Mouse (Mus musculus): ENCODE measurements around the gene Asxl1. TPM values are rescaled to one million over a fixed set of nuclear protein-coding genes. Genes with fewer than 3 reads are reported as not detected.

Gene Asxl1
- polyA plus RNA-seq, 1 experiment from 2014 or later = 26.0 TPM

DNA sequence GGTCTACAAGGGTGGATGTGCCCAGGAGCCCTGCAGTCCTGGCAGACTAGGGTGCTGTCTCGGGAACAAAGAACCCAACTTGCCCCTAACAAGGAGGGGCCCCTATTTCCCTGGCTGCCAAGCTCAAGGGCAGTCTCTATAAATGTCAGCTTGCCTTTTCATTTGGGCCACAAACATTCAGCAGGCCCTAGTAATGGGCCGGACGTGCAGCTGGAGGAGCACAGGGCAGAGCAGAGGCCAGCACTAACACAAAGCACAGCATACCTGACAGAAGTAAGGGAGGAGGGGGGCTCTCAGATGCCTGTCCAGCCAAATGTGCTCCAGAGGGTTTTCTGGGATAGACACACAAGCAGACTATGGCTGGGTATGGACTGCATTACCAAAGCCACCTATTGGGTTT, 88.2 kb downstream of the Asxl1 start:
- H3K27me3 ChIP-seq (ENCODE audit: insufficient read depth, low read length) = no peaks in the 10 kb centered on the region
- no peak overlapping the region for H3K9ac ChIP-seq
- WGBS = 33% methylated on average over 3 of the region's 3 CpGs
- no peak overlapping the region for H3K4me2 ChIP-seq
- ATAC-seq (ENCODE audit: insufficient read depth) = no peak
- no peak for TF ChIP-seq CTCF (IDR thresholded peaks at IDR 0.05; ENCODE audit: low read depth)
- DNase-seq = no peak
- no peak overlapping the region for H3K4me3 ChIP-seq (ENCODE audit: low read depth, low read length)
- H3K9me3 ChIP-seq (ENCODE audit: low read depth, low read length) = no peaks in the 10 kb centered on the region
- peak overlapping the region; percentile 77 for H3K27ac ChIP-seq (ENCODE audit: low read depth)
- H3K36me3 ChIP-seq (ENCODE audit: insufficient read depth) = peaks cover 55% of the 10 kb centered on the region
- peaks cover 50% of the 10 kb centered on the region for H3K4me1 ChIP-seq (ENCODE audit: insufficient read depth)

DNA sequence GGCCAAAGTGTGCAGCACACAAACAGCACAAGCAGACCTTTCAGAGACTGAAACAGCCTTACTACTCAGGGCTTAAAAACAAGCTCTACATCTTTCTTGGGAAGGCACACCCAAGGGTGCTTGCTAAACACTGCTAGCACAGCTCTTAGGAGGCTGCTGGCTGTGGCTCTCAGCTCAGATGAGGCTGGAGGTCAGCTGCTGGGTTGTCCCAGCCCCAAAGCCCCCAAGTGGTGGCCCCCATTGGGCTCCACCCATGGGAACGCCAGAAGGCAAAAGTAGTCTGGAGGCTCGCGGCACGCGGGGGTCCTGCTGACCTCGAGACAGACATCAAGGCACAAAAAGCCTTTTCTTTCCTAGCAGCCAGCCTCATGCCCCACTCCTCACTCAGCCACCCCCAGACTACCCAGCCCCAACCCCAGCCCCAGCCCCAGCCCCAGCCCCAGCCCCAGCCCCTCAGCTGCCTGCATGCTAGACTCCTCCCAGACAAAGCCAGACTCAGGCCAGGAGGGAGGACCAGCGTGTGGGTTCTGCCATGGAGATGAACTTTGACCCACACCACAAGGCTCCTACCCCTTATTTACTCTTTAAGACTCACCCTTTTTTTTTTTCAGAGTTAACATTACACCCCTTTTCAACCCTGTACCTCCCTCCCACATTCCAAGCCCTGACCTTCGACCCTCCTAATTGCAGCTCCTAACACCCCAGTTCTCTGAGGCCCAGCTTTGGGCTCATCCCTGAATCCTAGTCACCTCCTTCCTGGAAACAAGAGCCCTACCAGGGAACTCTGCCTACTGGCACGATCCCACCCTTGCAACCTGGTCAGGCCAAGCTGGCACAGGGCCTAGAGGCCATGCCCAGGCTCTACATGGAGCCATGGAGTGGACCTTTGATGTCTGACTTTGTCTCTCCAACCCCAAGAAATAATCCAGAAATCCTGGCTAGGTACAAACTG, 89.5 kb downstream of the Asxl1 start:
- DNase-seq = no peak
- H3K4me2 ChIP-seq = no peak overlapping the region
- TF ChIP-seq CTCF (IDR thresholded peaks at IDR 0.05; ENCODE audit: low read depth) = no peak
- no peaks in the 10 kb centered on the region for H3K27me3 ChIP-seq (ENCODE audit: insufficient read depth, low read length)
- ATAC-seq (ENCODE audit: insufficient read depth) = no peak
- H3K36me3 ChIP-seq (ENCODE audit: insufficient read depth) = peaks cover 44% of the 10 kb centered on the region
- H3K4me1 ChIP-seq (ENCODE audit: insufficient read depth) = peaks cover 50% of the 10 kb centered on the region
- H3K27ac ChIP-seq (ENCODE audit: low read depth) = peak overlapping the region; percentile 77; the same call in 1 of the 2 replicates
- H3K9me3 ChIP-seq (ENCODE audit: low read depth, low read length) = no peaks in the 10 kb centered on the region
- 29% methylated on average over 9 of the region's 9 CpGs for WGBS
- no peak overlapping the region for H3K9ac ChIP-seq
- no peak overlapping the region for H3K4me3 ChIP-seq (ENCODE audit: low read depth, low read length)

DNA sequence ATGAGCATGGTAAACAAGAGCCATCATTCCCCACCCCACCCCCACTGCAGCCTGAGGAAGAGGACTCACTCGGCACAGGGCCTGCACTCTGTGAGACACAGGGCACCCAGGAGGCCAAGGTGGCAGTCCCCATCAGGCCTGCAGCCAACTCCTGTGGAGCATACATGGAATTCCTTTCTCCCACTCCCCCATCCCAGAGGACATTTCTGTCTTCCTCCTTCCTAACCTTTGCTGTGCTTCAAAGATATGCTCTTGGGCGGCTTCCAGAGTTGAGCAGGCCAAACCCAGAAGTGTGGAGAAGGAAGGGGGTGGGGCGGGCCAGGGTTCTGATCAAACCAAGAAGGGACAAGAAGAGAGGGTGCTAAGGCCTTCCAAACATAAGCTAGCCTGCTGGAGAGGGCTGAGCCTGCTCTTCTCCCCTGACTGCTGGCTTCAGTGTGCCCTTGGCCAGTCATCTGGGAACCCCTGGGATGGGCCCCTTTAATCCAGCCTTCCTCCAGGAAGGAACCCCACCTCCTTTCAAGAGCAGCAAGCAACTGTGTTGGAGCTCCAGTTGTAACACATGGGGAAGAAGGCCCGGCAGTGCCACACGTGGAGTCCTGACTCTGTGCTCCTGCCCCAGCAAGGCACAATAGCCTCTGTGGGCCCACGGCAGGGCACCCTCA, 91.1 kb downstream of the Asxl1 start:
- no peak for TF ChIP-seq CTCF (IDR thresholded peaks at IDR 0.05; ENCODE audit: low read depth)
- Histone ChIP-seq H3K9me3 (ENCODE audit: low read depth, low read length) (no peaks in the 10 kb centered on the region), H3K9ac (peak overlapping the region; percentile 21; the same call in 1 of the 2 replicates), H3K27me3 (ENCODE audit: insufficient read depth, low read length) (no peaks in the 10 kb centered on the region), H3K4me2 (peak overlapping the region; percentile 47), H3K4me1 (ENCODE audit: insufficient read depth) (peaks cover 59% of the 10 kb centered on the region), H3K36me3 (ENCODE audit: insufficient read depth) (peaks cover 28% of the 10 kb centered on the region; the same call in 1 of the 2 replicates), H3K4me3 (ENCODE audit: low read depth, low read length) (0 out of 2 replicates have a peak overlapping the region, but pooled peaks have one; percentile 3), H3K27ac (ENCODE audit: low read depth) (peak overlapping the region; percentile 94)
- 9% methylated on average over 6 of the region's 6 CpGs for WGBS
- DNase-seq = peak; percentile 83
- peak; percentile 64 for ATAC-seq (ENCODE audit: insufficient read depth)

DNA sequence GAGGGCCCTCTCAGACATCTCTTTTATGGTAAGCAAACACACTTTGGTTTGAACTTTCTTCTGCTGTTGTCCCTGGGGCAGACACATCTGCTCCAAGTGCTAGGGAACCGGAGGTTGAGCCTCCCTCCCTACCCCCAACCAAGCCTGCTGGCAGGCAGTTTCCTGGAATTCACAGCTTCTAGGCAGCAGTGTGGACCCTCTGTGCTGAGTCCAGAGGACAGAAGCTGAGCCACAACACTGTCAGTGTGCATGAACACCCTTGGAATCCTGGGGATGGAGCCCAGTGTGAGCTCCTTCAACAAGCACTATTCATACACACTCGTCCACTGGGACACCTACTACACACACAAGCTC, 91.7 kb downstream of the Asxl1 start:
- peaks cover 23% of the 10 kb centered on the region; the same call in 1 of the 2 replicates for H3K36me3 ChIP-seq (ENCODE audit: insufficient read depth)
- H3K27me3 ChIP-seq (ENCODE audit: insufficient read depth, low read length) = no peaks in the 10 kb centered on the region
- H3K9ac ChIP-seq = peak overlapping the region; percentile 21; the same call in 1 of the 2 replicates
- H3K4me3 ChIP-seq (ENCODE audit: low read depth, low read length) = 0 out of 2 replicates have a peak overlapping the region, but pooled peaks have one; percentile 3
- peaks cover 61% of the 10 kb centered on the region for H3K4me1 ChIP-seq (ENCODE audit: insufficient read depth)
- TF ChIP-seq CTCF (IDR thresholded peaks at IDR 0.05; ENCODE audit: low read depth) = no peak
- no peaks in the 10 kb centered on the region for H3K9me3 ChIP-seq (ENCODE audit: low read depth, low read length)
- peak; percentile 73 for DNase-seq
- H3K27ac ChIP-seq (ENCODE audit: low read depth) = peak overlapping the region; percentile 94
- ATAC-seq (ENCODE audit: insufficient read depth) = peak; percentile 36; the same call in 1 of the 2 replicates
- H3K4me2 ChIP-seq = peak overlapping the region; percentile 47
- 11% methylated on average over 2 of the region's 2 CpGs for WGBS

DNA sequence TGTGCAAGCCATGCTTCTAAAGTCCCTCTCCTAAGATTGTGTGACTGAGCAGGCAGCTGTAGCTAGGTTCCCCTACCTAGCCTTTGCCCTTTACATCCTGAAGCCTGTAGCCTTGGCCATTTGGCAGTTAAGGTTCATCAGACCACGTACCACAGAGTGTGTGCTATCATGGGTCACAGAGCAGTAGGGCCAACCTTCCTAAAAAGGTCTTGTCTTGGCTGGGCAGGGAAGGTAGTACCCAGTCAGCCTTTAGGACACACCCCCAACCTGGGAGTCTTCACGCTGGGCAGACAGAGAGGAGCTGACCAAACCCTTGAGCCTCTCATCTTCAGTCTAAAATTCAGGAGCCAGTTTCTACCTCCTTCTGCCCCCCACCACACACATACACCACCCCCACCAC, 95.1 kb downstream of the Asxl1 start:
- Histone ChIP-seq H3K4me2 (no peak overlapping the region; the same call in 1 of the 2 replicates), H3K9ac (no peak overlapping the region), H3K4me1 (ENCODE audit: insufficient read depth) (peaks cover 43% of the 10 kb centered on the region), H3K27me3 (ENCODE audit: insufficient read depth, low read length) (no peaks in the 10 kb centered on the region), H3K27ac (ENCODE audit: low read depth) (peak overlapping the region; percentile 50; the same call in 1 of the 2 replicates), H3K4me3 (ENCODE audit: low read depth, low read length) (no peak overlapping the region), H3K9me3 (ENCODE audit: low read depth, low read length) (no peaks in the 10 kb centered on the region), H3K36me3 (ENCODE audit: insufficient read depth) (peaks cover 5% of the 10 kb centered on the region; the same call in 1 of the 2 replicates)
- ATAC-seq (ENCODE audit: insufficient read depth) (no peak), DNase-seq (no peak)
- 50% methylated on average over 2 of the region's 2 CpGs for WGBS
- TF ChIP-seq CTCF (IDR thresholded peaks at IDR 0.05; ENCODE audit: low read depth) = no peak

DNA sequence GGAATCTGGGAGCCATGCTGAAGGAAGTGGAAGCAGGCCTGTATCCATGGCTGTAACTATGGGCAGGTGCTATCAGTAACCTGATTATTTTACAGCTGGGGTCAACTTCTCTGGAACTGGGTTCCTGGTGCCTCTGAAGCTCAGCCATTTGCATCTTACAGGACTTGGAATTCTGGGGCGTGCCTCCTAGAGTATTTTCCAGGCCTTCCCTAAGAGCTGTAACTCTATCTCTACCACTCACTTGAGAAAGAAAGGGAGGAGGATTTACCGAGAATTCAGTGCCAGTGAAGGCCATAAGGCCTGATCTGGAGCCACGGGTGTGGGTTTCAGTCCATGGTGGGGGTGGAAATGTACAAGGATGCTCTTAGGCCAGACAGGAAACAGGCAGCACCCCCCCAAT, 95.6 kb downstream of the Asxl1 start:
- peaks cover 39% of the 10 kb centered on the region for H3K4me1 ChIP-seq (ENCODE audit: insufficient read depth)
- 0 out of 2 replicates have a peak, but pooled peaks cover under 1% of the 10 kb centered on the region for H3K36me3 ChIP-seq (ENCODE audit: insufficient read depth)
- TF ChIP-seq CTCF (IDR thresholded peaks at IDR 0.05; ENCODE audit: low read depth) = no peak
- peak overlapping the region; percentile 2; the same call in 1 of the 2 replicates for H3K9ac ChIP-seq
- peak overlapping the region; percentile 99; the same call in 1 of the 2 replicates for H3K4me2 ChIP-seq
- no peaks in the 10 kb centered on the region for H3K27me3 ChIP-seq (ENCODE audit: insufficient read depth, low read length)
- no peak for ATAC-seq (ENCODE audit: insufficient read depth)
- WGBS = 21% methylated on average over 3 of the region's 3 CpGs
- no peaks in the 10 kb centered on the region for H3K9me3 ChIP-seq (ENCODE audit: low read depth, low read length)
- peak overlapping the region; percentile 69; the same call in 1 of the 2 replicates for H3K27ac ChIP-seq (ENCODE audit: low read depth)
- no peak for DNase-seq
- H3K4me3 ChIP-seq (ENCODE audit: low read depth, low read length) = no peak overlapping the region

Data from lung, embryonic 14.5 days (tissue).